Mouse (Mus musculus) G1E (cell line): ENCODE measurements around the gene Ddb2. TPM values are rescaled to one million over a fixed set of nuclear protein-coding genes. Genes with fewer than 3 reads are reported as not detected.

Experiments
- ATAC-seq: 2 replicates; pipeline ENCODE4 v1.8.0; 2016; ENCODE audit warnings: mild to moderate bottlenecking; ENCODE audit not compliant: insufficient number of reproducible peaks, poor library complexity, low FRiP score, severe bottlenecking; ENCODE audit errors: extremely low read depth
- DNase-seq: peaks from one replicate; pipeline ENCODE4 v3.0.0; 2012; ENCODE audit warnings: low spot score
- H3K27me3 ChIP-seq: 2 replicates; pipeline ENCODE4 v1.6.1; 2012; ENCODE audit warnings: mild to moderate bottlenecking, low read length, inconsistent platforms; ENCODE audit not compliant: insufficient read depth
- H3K36me3 ChIP-seq: replicated peaks from 2 replicates; pipeline ENCODE3; 2012; ENCODE audit warnings: mild to moderate bottlenecking, inconsistent platforms
- H3K4me1 ChIP-seq: 2 replicates; pipeline ENCODE4 v1.6.1; 2012; ENCODE audit warnings: low read depth, low read length, inconsistent platforms, mixed read lengths; ENCODE audit not compliant: insufficient read depth
- H3K4me3 ChIP-seq: 2 replicates; pipeline ENCODE4 v1.5.1; 2012; ENCODE audit warnings: low read depth, mild to moderate bottlenecking, inconsistent platforms, low read length, moderate library complexity, mixed read lengths
- H3K9me3 ChIP-seq: replicated peaks from 2 replicates; pipeline ENCODE4 v1.6.1; 2012; ENCODE audit warnings: inconsistent platforms
- CTCF ChIP-seq: IDR thresholded peaks from 2 replicates; pipeline ENCODE4 v1.5.1; 2012; ENCODE audit warnings: low read depth, low read length, inconsistent platforms, mixed read lengths
- GATA1 ChIP-seq: IDR thresholded peaks from 2 replicates; pipeline ENCODE4 v1.6.1; 2012; ENCODE audit warnings: borderline replicate concordance, low read length, inconsistent platforms, mixed read lengths
- GATA2 ChIP-seq: IDR thresholded peaks from 2 replicates; pipeline ENCODE4 v1.6.1; 2012; ENCODE audit warnings: low read depth, low read length, inconsistent platforms, borderline replicate concordance
- POLR2AphosphoS5 ChIP-seq: IDR thresholded peaks from 2 replicates; pipeline ENCODE4 v1.6.1; 2012; ENCODE audit warnings: low read depth, low read length, inconsistent platforms; ENCODE audit not compliant: insufficient replicate concordance
- TAL1 ChIP-seq: conservative IDR thresholded peaks from 2 replicates; pipeline ENCODE4 v1.6.1; 2012; ENCODE audit warnings: low read depth, low read length, inconsistent platforms, mixed read lengths
- polyA plus RNA-seq: library from polyadenylated mRNA; stranded (reverse); fragments of >175 nt; gene quantifications from 2 replicates; pipeline ENCODE4 v1.2.3, GENCODE M21; 2012
- total RNA-seq, 2 experiments: library from RNA; stranded (forward) in 1 of 2; stranded (reverse) in 1 of 2; fragments of 200-1000 nt in 1 of 2; fragments of >200 nt in 1 of 2; fragmentation: Nextera tagmentation in 1 of 2; gene quantifications; 2 replicates each; pipeline ENCODE4 v1.2.3; 2014 to 2017

Gene Ddb2
- total and polyA plus RNA-seq, 3 experiments: 1.5 to 18.7 (median 15.2) TPM

GRCm38 (mm10) chr2:91217032-91217431 lies 19.8 kb downstream of the Ddb2 start:
- peaks cover 66% of the 10 kb centered on the region for H3K36me3 ChIP-seq
- DNase-seq (no peak), ATAC-seq (no peak)
- H3K4me3 ChIP-seq: no peak overlapping the region
- no peaks in the 10 kb centered on the region for H3K9me3 ChIP-seq
- H3K27me3 ChIP-seq: no peaks in the 10 kb centered on the region
- no peaks in the 10 kb centered on the region for H3K4me1 ChIP-seq
- TF ChIP-seq CTCF (no peak), GATA2 (no peak), POLR2AphosphoS5 (no peak), GATA1 (no peak), TAL1 (no peak)

GRCm38 (mm10) chr2:91213311-91213710 lies 23.5 kb downstream of the Ddb2 start:
- no peaks in the 10 kb centered on the region for H3K27me3 ChIP-seq
- no peaks in the 10 kb centered on the region for H3K4me1 ChIP-seq
- DNase-seq: no peak
- H3K4me3 ChIP-seq: no peak overlapping the region
- peaks cover 87% of the 10 kb centered on the region for H3K36me3 ChIP-seq
- H3K9me3 ChIP-seq: no peaks in the 10 kb centered on the region
- ATAC-seq: no peak
- TF ChIP-seq GATA2: no peak
- TF ChIP-seq POLR2AphosphoS5: no peak
- no peak for TF ChIP-seq GATA1
- no peak for TF ChIP-seq TAL1

- ATAC-seq: no peak
Observed at GRCm38 (mm10) chr2:91206254-91206775, 30.5 kb downstream of the Ddb2 start.

GRCm38 (mm10) chr2:91202972-91203656 lies 33.7 kb downstream of the Ddb2 start:
- TF ChIP-seq TAL1 (no peak), GATA1 (no peak), POLR2AphosphoS5 (no peak), GATA2 (no peak), CTCF (no peak)
- H3K4me3 ChIP-seq: peak overlapping the region; percentile 76
- DNase-seq (no peak), ATAC-seq (no peak)
- peaks cover 22% of the 10 kb centered on the region for H3K4me1 ChIP-seq
- H3K27me3 ChIP-seq: no peaks in the 10 kb centered on the region
- H3K9me3 ChIP-seq: no peaks in the 10 kb centered on the region
- H3K36me3 ChIP-seq: peaks cover 40% of the 10 kb centered on the region

More at GRCm38 (mm10) chr2:91206254-91206775, 30.5 kb downstream of the Ddb2 start:
- no peak for TF ChIP-seq CTCF
- no peak for TF ChIP-seq GATA1
- TF ChIP-seq GATA2: no peak
- no peak for TF ChIP-seq TAL1
- TF ChIP-seq POLR2AphosphoS5: no peak
- Histone ChIP-seq H3K27me3 (no peaks in the 10 kb centered on the region), H3K9me3 (no peaks in the 10 kb centered on the region), H3K4me1 (peaks cover 22% of the 10 kb centered on the region), H3K36me3 (peaks cover 68% of the 10 kb centered on the region), H3K4me3 (no peak overlapping the region)
- no peak for DNase-seq

GRCm38 (mm10) chr2:91202222-91202971 lies 34.4 kb downstream of the Ddb2 start, which contains the start of the genes Nr1h3 and Acp2:
TSS of gene Nr1h3 (minus strand) at chr2:91202834.
TSS of gene Acp2 (plus strand) at chr2:91202885.
- Histone ChIP-seq H3K9me3 (no peaks in the 10 kb centered on the region), H3K27me3 (peaks cover 4% of the 10 kb centered on the region), H3K4me3 (peak within 1 kb of the TSS; percentile 76), H3K36me3 (peaks cover 32% of the 10 kb centered on the region), H3K4me1 (peaks cover 22% of the 10 kb centered on the region)
- DNase-seq (peak; percentile 70), ATAC-seq (peak; percentile 89)
- TF ChIP-seq GATA1 (no peak), TAL1 (no peak), CTCF (no peak), POLR2AphosphoS5 (no peak), GATA2 (no peak)

- Histone ChIP-seq H3K9me3 (no peaks in the 10 kb centered on the region), H3K36me3 (no peaks in the 10 kb centered on the region), H3K27me3 (peaks cover 29% of the 10 kb centered on the region), H3K4me1 (peaks cover 28% of the 10 kb centered on the region), H3K4me3 (no peak overlapping the region)
- no peak for TF ChIP-seq CTCF
- TF ChIP-seq TAL1: no peak
- no peak for TF ChIP-seq POLR2AphosphoS5
- TF ChIP-seq GATA2: no peak
- no peak for TF ChIP-seq GATA1
- no peak for DNase-seq
- ATAC-seq: no peak
Observed at GRCm38 (mm10) chr2:91198888-91199287, 37.9 kb downstream of the Ddb2 start.
